Mouse (Mus musculus) small intestine, adult 2 months (tissue): Measurements from ENCODE around the gene Kremen2.

Experiments
- CTCF ChIP-seq: fragments of 200-500 bp; IDR thresholded peaks from 2 replicates; pipeline ENCODE4 v1.5.1; 2012; ENCODE audit warnings: low read depth, mild to moderate bottlenecking, control low read depth, inconsistent platforms, low read length, moderate library complexity, mixed read lengths; ENCODE audit not compliant: insufficient replicate concordance, insufficient read length; ENCODE audit errors: extremely low read depth
- POLR2A ChIP-seq: fragments of 200-500 bp; IDR thresholded peaks from 2 replicates; pipeline ENCODE4 v1.6.1; 2012; ENCODE audit warnings: low read depth, mild to moderate bottlenecking, control low read depth, inconsistent platforms, low read length, moderate library complexity

DNA sequence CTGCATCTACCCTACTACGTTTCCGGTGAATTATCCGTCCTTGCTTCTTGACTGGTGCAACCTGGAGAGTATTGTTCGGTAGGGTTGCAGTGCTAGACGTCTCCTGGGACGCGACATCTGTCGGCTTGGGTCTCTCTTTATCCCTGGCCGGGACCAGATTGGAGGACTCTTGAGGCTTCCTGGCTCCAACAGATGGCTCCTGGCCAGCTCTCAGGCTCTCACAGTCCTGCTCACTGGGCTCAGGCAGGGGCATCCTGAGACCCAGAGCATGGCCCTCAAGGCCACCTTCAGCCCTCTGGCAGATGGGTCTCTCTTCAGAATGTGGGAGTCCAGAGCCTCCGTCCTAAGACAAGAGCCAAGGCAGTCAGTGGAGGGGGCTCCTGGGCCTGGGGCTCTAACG lies 17.3 kb upstream of the Kremen2 start:
- no peak for TF ChIP-seq POLR2A
- no peak for TF ChIP-seq CTCF
